Mouse (Mus musculus): ENCODE measurements at regions not wholly inside any gene's neighbourhood (a gene's known extent, or its start where the extent isn't known, plus 50 kb on each side); places are given as distances from the start of the nearest gene placed in this dataset.

DNA sequence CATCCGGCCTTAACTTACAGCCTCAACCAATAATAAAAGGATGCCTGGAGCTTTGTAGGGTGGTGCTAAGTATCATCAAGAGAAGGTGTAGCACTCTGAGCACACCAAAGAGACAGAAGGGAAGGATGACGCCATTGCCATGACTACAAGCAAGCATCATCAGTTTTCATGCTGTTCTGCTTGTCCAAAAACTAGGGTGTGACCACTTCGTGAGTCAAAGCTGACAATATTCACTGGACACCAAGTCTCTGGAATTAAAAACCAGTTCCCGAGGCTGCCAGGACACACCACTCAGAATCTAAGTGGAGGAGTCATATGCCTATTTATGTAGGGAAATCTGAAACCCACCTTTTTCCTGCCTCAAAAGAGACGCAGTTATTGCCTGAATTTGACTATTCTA, 136.4 kb upstream of the Zfp648 start:
- TF ChIP-seq CTCF (IDR thresholded peaks at IDR 0.05; ENCODE audit: extremely low read depth, insufficient read length, insufficient replicate concordance, low read depth, low read length) = no peak
- no peak for TF ChIP-seq POLR2A (IDR thresholded peaks at IDR 0.05; ENCODE audit: low read depth, low read length)

Measured in small intestine, adult 2 months (tissue).